Mouse (Mus musculus) right cerebral cortex, postnatal 36 days (tissue): ENCODE results near the gene Cdc123.

Experiments
- DNase-seq, 2 experiments: peaks; one replicate each; pipeline ENCODE4 v3.0.0; 2022; ENCODE audit warnings: low spot score in 2 of 2, mixed read lengths in 1 of 2

The Cdc123 gene

GRCm38 (mm10) chr2:5804440-5805045 is 40.4 kb downstream of the Cdc123 start:
- DNase-seq = no peak

- no peak for DNase-seq
These were observed 42.9 kb downstream of the Cdc123 start for GRCm38 (mm10) chr2:5801927-5802590.

- DNase-seq = no peak
These were observed 43.8 kb downstream of the Cdc123 start for GRCm38 (mm10) chr2:5801182-5801640.

GRCm38 (mm10) chr2:5797816-5798672 is 46.9 kb downstream of the Cdc123 start:
- no peak for DNase-seq

GRCm38 (mm10) chr2:5793771-5794170 is 51.2 kb downstream of the Cdc123 start:
- DNase-seq = no peak

- DNase-seq = no peak
These were observed 52.9 kb downstream of the Cdc123 start for GRCm38 (mm10) chr2:5792056-5792455.

GRCm38 (mm10) chr2:5789625-5790160 is 55.3 kb downstream of the Cdc123 start:
- DNase-seq = no peak

GRCm38 (mm10) chr2:5787391-5787790 is 57.6 kb downstream of the Cdc123 start:
- no peak for DNase-seq

GRCm38 (mm10) chr2:5772464-5772863 is 72.5 kb downstream of the Cdc123 start:
- DNase-seq = no peak

GRCm38 (mm10) chr2:5770708-5771241 is 74.2 kb downstream of the Cdc123 start:
- peak; percentile 40 to 61 for DNase-seq

GRCm38 (mm10) chr2:5769630-5770029 is 75.3 kb downstream of the Cdc123 start:
- DNase-seq = no peak

GRCm38 (mm10) chr2:5768946-5769345 is 76.0 kb downstream of the Cdc123 start:
- DNase-seq = no peak

- no peak for DNase-seq
These were observed 82.9 kb downstream of the Cdc123 start for GRCm38 (mm10) chr2:5762031-5762430.

GRCm38 (mm10) chr2:5760479-5761008 is 84.4 kb downstream of the Cdc123 start:
- no peak for DNase-seq

- DNase-seq = no peak
These were observed 86.4 kb downstream of the Cdc123 start for GRCm38 (mm10) chr2:5758569-5758968.

- no peak for DNase-seq
These were observed 94.1 kb downstream of the Cdc123 start for GRCm38 (mm10) chr2:5750872-5751271.

GRCm38 (mm10) chr2:5749210-5749609 is 95.8 kb downstream of the Cdc123 start:
- no peak for DNase-seq

- no peak for DNase-seq
These were observed 97.4 kb downstream of the Cdc123 start for GRCm38 (mm10) chr2:5747545-5748043.

GRCm38 (mm10) chr2:5746529-5746928 is 98.4 kb downstream of the Cdc123 start:
- DNase-seq = no peak
